Mouse (Mus musculus) embryonic facial prominence, embryonic 10.5 days (tissue): ENCODE results near the gene Prkaca. TPM values are rescaled to one million over a fixed set of nuclear protein-coding genes. Genes with fewer than 3 reads are reported as not detected.
A peak's percentile ranks its signal among the peaks of the same experiment; 100 is the strongest.

ENCODE experiments used
- DNase-seq: peaks from one replicate; pipeline ENCODE4 v3.0.0-alpha.2; 2017; ENCODE audit warnings: low spot score
- H3K27ac ChIP-seq: fragments of 300-500 bp; sonication (generic); replicated peaks from 2 replicates; pipeline ENCODE4 v1.5.1; 2016; ENCODE audit warnings: mild to moderate bottlenecking
- H3K27me3 ChIP-seq: fragments of 300-500 bp; sonication (generic); replicated peaks from 2 replicates; pipeline ENCODE4 v1.6.1; 2016; ENCODE audit warnings: low read depth, mild to moderate bottlenecking; ENCODE audit not compliant: poor library complexity, severe bottlenecking
- H3K36me3 ChIP-seq: fragments of 300-500 bp; sonication (generic); replicated peaks from 2 replicates; pipeline ENCODE4 v1.6.1; 2016; ENCODE audit warnings: mild to moderate bottlenecking, moderate library complexity
- H3K4me1 ChIP-seq: fragments of 300-500 bp; sonication (generic); 2 replicates; pipeline ENCODE4 v1.6.1; 2016
- H3K4me3 ChIP-seq: fragments of 300-500 bp; sonication (generic); 2 replicates; pipeline ENCODE4 v1.5.1; 2016; ENCODE audit warnings: mild to moderate bottlenecking, moderate library complexity
- H3K9me3 ChIP-seq: fragments of 300-500 bp; sonication (generic); 2 replicates; pipeline ENCODE4 v1.6.1; 2016; ENCODE audit warnings: mild to moderate bottlenecking
- WGBS: fragments of 180-500 bp; shearing (Covaris S2); methylation state at CpG from one replicate; pipeline ENCODE4 v1.1.7; 2016; 5-methylcytosine and 5-hydroxymethylcytosine counted together
- polyA plus RNA-seq: library from polyadenylated mRNA; unstranded; fragments of >200 nt; fragmentation: Nextera tagmentation; extraction: Ambion mirVana; gene quantifications from 2 replicates; pipeline ENCODE4 v1.2.1, GENCODE M21; 2016

Prkaca gene
- polyA plus RNA-seq, 1 experiment from 2014 or later: 153 TPM

GRCm38 (mm10) chr8:84010625-84011611 is 38.1 kb downstream of the Prkaca start:
- WGBS: 2% methylated on average over 83 of the region's 83 CpGs
- peak; percentile 83 for DNase-seq
- no peaks in the 10 kb centered on the region for H3K36me3 ChIP-seq

GRCm38 (mm10) chr8:84011705-84012498 is 39.1 kb downstream of the Prkaca start, which contains the start of gene 2210011C24Rik:
2210011C24Rik (minus strand) TSS chr8:84012171.
- peak within 1 kb of the TSS; percentile 52 for H3K27ac ChIP-seq
- peak within 1 kb of the TSS; percentile 67 for H3K4me3 ChIP-seq
- H3K36me3 ChIP-seq: no peaks in the 10 kb centered on the region
- H3K4me1 ChIP-seq: peaks cover 36% of the 10 kb centered on the region
- peaks cover 4% of the 10 kb centered on the region; the same call in 1 of the 2 replicates for H3K9me3 ChIP-seq
- under 1% methylated on average over 45 of the region's 45 CpGs for WGBS
- peaks cover 58% of the 10 kb centered on the region for H3K27me3 ChIP-seq
- DNase-seq: peak; percentile 57

More at GRCm38 (mm10) chr8:84010625-84011611, 38.1 kb downstream of the Prkaca start:
- peaks cover 58% of the 10 kb centered on the region for H3K27me3 ChIP-seq
- H3K27ac ChIP-seq: peak overlapping the region; percentile 52
- peaks cover 36% of the 10 kb centered on the region for H3K4me1 ChIP-seq
- H3K4me3 ChIP-seq: peak overlapping the region; percentile 67
- peaks cover 2% of the 10 kb centered on the region; the same call in 1 of the 2 replicates for H3K9me3 ChIP-seq

- DNase-seq: peak; percentile 60
Measured at GRCm38 (mm10) chr8:84012499-84013165, 39.8 kb downstream of the Prkaca start.

GRCm38 (mm10) chr8:84015833-84016232 is 43.0 kb downstream of the Prkaca start:
- Histone ChIP-seq H3K36me3 (no peaks in the 10 kb centered on the region), H3K27ac (no peak overlapping the region), H3K9me3 (peaks cover 4% of the 10 kb centered on the region; the same call in 1 of the 2 replicates), H3K27me3 (peaks cover 70% of the 10 kb centered on the region), H3K4me3 (no peak overlapping the region), H3K4me1 (peaks cover 23% of the 10 kb centered on the region)
- no peak for DNase-seq
- 94% methylated on average over 5 of the region's 5 CpGs for WGBS

More at GRCm38 (mm10) chr8:84012499-84013165, 39.8 kb downstream of the Prkaca start:
- WGBS: 5% methylated on average over 35 of the region's 35 CpGs
- H3K27ac ChIP-seq: 0 out of 2 replicates have a peak overlapping the region, but pooled peaks have one; percentile 20
- H3K36me3 ChIP-seq: no peaks in the 10 kb centered on the region
- H3K4me1 ChIP-seq: peaks cover 36% of the 10 kb centered on the region
- peaks cover 62% of the 10 kb centered on the region for H3K27me3 ChIP-seq
- H3K9me3 ChIP-seq: peaks cover 4% of the 10 kb centered on the region; the same call in 1 of the 2 replicates
- peak overlapping the region; percentile 67 for H3K4me3 ChIP-seq

GRCm38 (mm10) chr8:84019738-84020137 is 46.9 kb downstream of the Prkaca start:
- H3K4me3 ChIP-seq: no peak overlapping the region
- 89% methylated on average over 9 of the region's 9 CpGs for WGBS
- H3K9me3 ChIP-seq: peaks cover 4% of the 10 kb centered on the region; the same call in 1 of the 2 replicates
- H3K4me1 ChIP-seq: peaks cover 34% of the 10 kb centered on the region
- H3K36me3 ChIP-seq: no peaks in the 10 kb centered on the region
- peaks cover 57% of the 10 kb centered on the region for H3K27me3 ChIP-seq
- no peak for DNase-seq
- H3K27ac ChIP-seq: no peak overlapping the region

GRCm38 (mm10) chr8:84021096-84021495 is 48.3 kb downstream of the Prkaca start, which contains the start of gene Palm3:
Palm3 (plus strand) TSS chr8:84021471.
- WGBS: 9% methylated on average over 18 of the region's 18 CpGs
- H3K4me1 ChIP-seq: peaks cover 43% of the 10 kb centered on the region
- H3K27me3 ChIP-seq: peaks cover 65% of the 10 kb centered on the region
- H3K36me3 ChIP-seq: no peaks in the 10 kb centered on the region
- DNase-seq: peak; percentile 62
- H3K9me3 ChIP-seq: peaks cover under 1% of the 10 kb centered on the region; the same call in 1 of the 2 replicates
- H3K4me3 ChIP-seq: peak within 1 kb of the TSS; percentile 40
- H3K27ac ChIP-seq: peak within 1 kb of the TSS; percentile 61

GRCm38 (mm10) chr8:84021569-84021968 is 48.8 kb downstream of the Prkaca start:
- WGBS: 51% methylated on average over 12 of the region's 12 CpGs
- H3K4me3 ChIP-seq: peak overlapping the region; percentile 40
- H3K27me3 ChIP-seq: peaks cover 70% of the 10 kb centered on the region
- no peak for DNase-seq
- H3K9me3 ChIP-seq: no peaks in the 10 kb centered on the region
- H3K36me3 ChIP-seq: no peaks in the 10 kb centered on the region
- H3K4me1 ChIP-seq: peaks cover 47% of the 10 kb centered on the region
- H3K27ac ChIP-seq: peak overlapping the region; percentile 61

- Histone ChIP-seq H3K27ac (no peak overlapping the region), H3K27me3 (peaks cover 80% of the 10 kb centered on the region), H3K9me3 (no peaks in the 10 kb centered on the region), H3K36me3 (no peaks in the 10 kb centered on the region), H3K4me3 (no peak overlapping the region), H3K4me1 (peaks cover 54% of the 10 kb centered on the region)
- no peak for DNase-seq
- WGBS: 32% methylated on average over 5 of the region's 5 CpGs
Measured at GRCm38 (mm10) chr8:84023085-84023484, 50.3 kb downstream of the Prkaca start.

- Histone ChIP-seq H3K9me3 (no peaks in the 10 kb centered on the region), H3K36me3 (no peaks in the 10 kb centered on the region), H3K27me3 (peaks cover 81% of the 10 kb centered on the region), H3K4me1 (peaks cover 54% of the 10 kb centered on the region), H3K4me3 (no peak overlapping the region), H3K27ac (no peak overlapping the region)
- DNase-seq: no peak
- WGBS: 55% methylated on average over 1 of the region's 1 CpGs
Measured at GRCm38 (mm10) chr8:84023631-84024030, 50.8 kb downstream of the Prkaca start.

- H3K27ac ChIP-seq: no peak overlapping the region
- H3K27me3 ChIP-seq: peaks cover 83% of the 10 kb centered on the region
- H3K4me3 ChIP-seq: no peak overlapping the region
- H3K9me3 ChIP-seq: no peaks in the 10 kb centered on the region
- no peaks in the 10 kb centered on the region for H3K36me3 ChIP-seq
- 13% methylated on average over 10 of the region's 10 CpGs for WGBS
- DNase-seq: peak; percentile 79
- H3K4me1 ChIP-seq: peaks cover 54% of the 10 kb centered on the region
Measured at GRCm38 (mm10) chr8:84024171-84024570, 51.4 kb downstream of the Prkaca start.

- Histone ChIP-seq H3K4me3 (peak overlapping the region; percentile 67), H3K4me1 (peaks cover 53% of the 10 kb centered on the region), H3K27ac (peak overlapping the region; percentile 74), H3K36me3 (no peaks in the 10 kb centered on the region), H3K27me3 (peaks cover 68% of the 10 kb centered on the region), H3K9me3 (no peaks in the 10 kb centered on the region)
- peak; percentile 87 for DNase-seq
- WGBS: 2% methylated on average over 41 of the region's 41 CpGs
Measured at GRCm38 (mm10) chr8:84025863-84026262, 53.1 kb downstream of the Prkaca start.
